Mouse (Mus musculus): Measurements from ENCODE around the gene Carf. TPM values are rescaled to one million over a fixed set of nuclear protein-coding genes. Genes with fewer than 3 reads are reported as not detected.

Gene Carf
- polyA plus RNA-seq, 2 experiments from 2014 or later = 5.7 to 8.8 TPM

DNA sequence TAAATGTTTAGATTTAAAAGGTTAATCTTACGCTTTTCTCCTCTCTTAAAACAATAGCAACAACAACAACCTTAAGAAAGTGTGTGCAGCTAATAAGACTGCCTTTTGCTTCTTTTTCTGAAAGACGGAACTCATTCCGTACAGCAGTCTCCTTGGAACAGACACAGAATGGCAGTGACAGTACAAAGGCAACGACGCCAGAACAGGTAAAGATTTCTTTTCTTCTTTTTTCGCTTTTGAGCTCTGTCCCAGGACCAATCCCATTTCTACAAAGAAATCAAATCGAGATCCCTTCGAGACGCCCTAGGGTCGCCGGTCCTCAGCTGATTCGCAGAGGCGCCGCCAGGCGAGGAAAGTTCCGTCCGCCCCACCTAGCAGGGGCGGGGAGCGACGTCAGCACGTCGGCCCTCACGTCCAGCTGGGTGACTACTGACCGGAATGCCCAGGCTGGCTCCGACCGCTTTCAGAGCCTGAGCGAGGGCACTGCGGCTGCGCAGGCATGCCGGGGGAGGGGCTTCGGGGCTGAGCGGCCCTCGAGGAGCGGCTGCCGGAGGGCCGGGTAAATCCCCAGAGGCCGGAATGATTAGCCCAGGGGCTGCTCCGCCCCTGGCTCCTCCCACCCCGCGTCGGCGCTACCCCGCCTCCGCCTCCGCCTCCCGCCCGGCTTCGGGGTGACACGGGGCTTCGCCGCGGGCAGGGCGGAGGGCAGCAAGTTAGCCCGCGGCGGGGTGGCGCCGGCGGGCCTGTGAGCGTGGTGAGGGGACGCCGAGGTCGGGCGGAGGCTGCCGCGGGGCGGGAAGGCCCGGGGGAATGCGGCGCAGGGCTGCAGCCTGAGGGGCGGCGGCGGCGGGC lies 82.1 kb downstream of the Carf start, which contains the start of gene Nbeal1:
Gene Nbeal1 (plus strand): TSS at position 668 of the 852 bp plus-strand sequence.
- peak; percentile 89 for ATAC-seq

DNA sequence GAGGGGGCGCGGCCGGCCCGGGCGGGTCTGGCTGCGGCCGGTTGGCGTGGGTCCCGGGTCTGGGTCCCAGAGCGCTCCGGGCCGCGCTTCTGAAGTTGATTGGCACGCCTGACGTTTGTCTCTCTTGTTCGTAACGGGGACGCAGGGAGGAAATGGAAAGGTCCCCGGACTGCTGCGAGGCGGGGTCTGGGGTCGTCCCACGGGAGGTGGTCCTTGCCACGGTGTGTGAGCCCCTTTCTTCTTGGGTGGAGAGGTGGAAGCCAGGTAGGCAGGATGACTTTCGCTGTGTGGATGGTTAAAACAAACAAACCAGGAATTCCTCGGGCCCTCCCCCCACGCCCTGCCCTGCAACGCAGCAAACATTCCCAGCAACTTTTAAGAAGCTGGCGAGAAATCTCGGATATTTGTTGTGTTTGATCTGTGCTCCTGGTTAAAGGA lies 82.8 kb downstream of the Carf start:
- peak; percentile 16 for ATAC-seq

DNA sequence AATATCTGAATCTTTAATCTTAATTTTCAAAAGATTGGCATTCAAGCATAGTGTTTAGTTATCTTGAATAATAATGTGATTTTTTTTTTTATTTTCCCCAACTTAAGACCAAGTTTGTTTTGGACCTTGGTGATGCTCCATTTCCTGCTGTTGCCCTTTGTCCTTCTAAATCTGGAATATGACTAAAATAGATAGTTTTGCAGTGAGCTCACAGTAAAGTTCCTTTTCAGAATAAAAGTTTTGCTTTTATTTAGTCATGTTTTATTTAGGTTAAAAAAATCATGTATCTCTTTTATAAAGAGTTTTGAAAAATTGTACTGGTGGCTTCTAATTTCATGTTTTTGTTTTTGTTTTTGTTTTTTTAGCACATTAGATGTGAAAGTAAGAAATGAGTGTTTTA lies 90.4 kb downstream of the Carf start:
- ATAC-seq = no peak

DNA sequence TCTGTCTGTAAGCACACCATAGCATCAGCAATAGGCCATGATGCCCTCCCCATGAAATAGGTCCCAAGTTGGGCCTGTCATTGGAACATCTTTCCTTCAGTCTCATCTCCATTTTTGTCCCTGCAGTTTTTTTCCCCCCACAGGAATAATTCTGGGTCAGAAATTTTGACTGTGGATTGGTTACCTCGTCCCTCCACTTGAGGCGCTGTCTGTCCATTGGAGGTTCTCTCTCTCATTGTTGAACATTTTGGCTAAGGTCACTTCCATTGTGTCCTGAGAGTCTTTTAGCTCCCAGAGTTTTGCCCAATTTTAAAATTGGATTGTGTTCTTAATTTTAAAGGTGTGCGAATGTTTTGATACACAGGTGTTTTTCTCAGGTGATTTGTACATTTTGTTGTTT lies 98.8 kb downstream of the Carf start:
- ATAC-seq = no peak

DNA sequence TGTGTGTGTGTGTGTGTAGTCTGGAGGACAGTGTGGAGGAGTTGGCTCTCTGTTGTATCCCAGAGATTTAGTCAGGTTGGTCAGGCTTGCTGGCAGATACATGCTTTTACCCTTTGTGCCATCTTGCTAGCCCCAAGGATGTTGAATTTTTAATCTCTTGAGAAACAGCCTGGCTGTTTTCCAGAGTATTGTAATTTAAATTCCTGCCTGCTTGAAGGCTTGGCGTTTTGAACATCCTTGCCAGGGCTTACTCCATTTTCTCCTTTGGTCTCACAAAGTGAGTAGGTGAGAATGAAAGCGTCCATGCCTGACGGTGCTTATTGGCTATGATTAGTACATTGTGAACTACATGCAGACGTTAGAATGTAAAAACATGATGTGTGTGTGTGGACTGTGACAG lies 101.0 kb downstream of the Carf start:
- no peak for ATAC-seq

Other genes starting within 250 kb of the Carf start
- gene Fam117b, start 185.2 kb upstream of the Carf start, polyA plus RNA-seq (2017; shearing (Covaris generic)) = 10 to 100 TPM; 12.1 to 15.4 TPM
- gene Ica1l, start 55.1 kb upstream of the Carf start, polyA plus RNA-seq (2017; shearing (Covaris generic)) = 1 to 10 TPM; 1.0 to 2.0 TPM
- gene Wdr12, start 398 bp downstream of the Carf start, polyA plus RNA-seq (2017; shearing (Covaris generic)) = 10 to 100 TPM; 49.0 to 58.6 TPM
- gene Nbeal1, start 82.4 kb downstream of the Carf start, polyA plus RNA-seq (2017; shearing (Covaris generic)) = 1 to 10 TPM; 7.4 to 8.0 TPM
- 10 to 100 TPM; 12.9 to 17.3 TPM for gene Cyp20a1, start 245.1 kb downstream of the Carf start, polyA plus RNA-seq (2017; shearing (Covaris generic))